Mouse (Mus musculus): Measurements from ENCODE around the gene Oas1a. TPM values are rescaled to one million over a fixed set of nuclear protein-coding genes. Genes with fewer than 3 reads are reported as not detected.
"Not testable (repeated sequence)": the region's sequence is repeated elsewhere in the genome, so short reads cannot be mapped to it uniquely, and the experiment has no call there.

Oas1a gene
- total RNA-seq (2015; ENCODE audit: low replicate concordance): 5.6 and 6.0 TPM in 2 replicates
- total RNA-seq (2017; ENCODE audit: low replicate concordance): 6.8 and 8.8 TPM in 2 replicates

DNA sequence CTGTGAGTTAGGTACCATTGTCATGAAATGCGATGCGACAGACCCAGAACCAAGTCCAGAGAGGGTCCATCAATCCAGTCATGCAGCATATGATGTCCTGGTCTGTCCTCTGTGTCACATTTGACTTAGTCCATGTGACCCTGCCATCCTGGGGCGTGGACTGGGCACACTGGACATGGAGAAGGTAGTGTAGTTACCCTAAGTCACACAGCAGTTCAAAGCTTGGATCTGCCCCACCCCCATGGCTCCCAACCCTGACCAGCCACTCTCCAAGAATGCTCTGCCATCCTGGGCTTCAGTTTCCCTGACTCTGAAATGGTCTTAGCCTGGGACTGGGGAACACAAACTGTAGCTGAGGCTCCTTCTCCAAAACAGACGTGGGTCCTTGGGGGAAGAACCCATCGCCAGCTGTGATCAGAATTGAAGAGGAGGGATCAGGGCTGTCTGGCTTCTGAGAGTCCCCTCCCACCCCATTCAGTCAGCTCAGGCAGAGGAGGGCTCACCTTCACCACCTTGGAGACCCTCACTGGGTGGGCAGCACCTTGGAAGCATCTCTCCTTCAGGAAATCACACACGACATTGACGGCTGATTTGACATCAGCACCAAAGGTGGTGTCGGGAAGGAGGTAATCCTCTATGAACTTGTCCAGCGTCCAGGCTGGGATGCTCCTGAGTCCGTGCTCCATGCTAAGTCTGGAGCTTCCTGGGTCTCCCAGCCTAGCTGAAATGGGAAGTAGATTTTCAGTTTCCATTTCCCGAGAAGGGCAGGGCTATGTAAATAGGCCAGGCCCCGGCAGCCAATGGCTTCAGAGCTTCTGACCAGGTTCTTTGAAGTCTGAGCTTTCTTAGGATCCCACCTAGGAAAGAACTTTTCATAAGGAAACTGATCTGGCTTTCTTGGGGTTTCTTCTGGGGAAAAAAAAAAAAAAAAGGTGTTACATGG, at the start of gene Oas1a:
Gene Oas1a (minus strand): TSS at position 731 of the 943 bp plus-strand sequence.
- 0 out of 2 replicates have a peak, but pooled peaks have one; percentile 30 for ATAC-seq (replicated peaks; ENCODE audit: low FRiP score, poor library complexity, severe bottlenecking)

DNA sequence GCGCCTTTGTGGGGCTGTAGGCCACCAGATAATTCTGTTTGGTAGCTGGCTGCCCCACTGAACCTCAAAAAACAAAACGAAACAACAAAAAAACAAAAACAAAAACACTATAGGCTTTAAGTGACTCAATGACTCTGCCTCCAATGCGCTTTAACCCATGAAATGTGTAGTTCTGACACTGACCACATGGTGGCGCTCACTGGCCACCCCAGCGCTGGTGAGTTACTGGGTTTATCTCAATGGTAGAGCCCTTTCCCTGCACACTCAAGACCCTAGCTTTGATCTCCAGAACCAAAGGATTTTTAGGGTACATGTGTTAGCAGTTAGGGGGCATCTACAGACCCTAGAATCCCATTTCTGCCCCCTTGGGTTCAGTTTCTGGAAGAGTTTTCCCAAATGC, 46.7 kb upstream of the Oas1a start:
- no peak for ATAC-seq (replicated peaks; ENCODE audit: low FRiP score, poor library complexity, severe bottlenecking)

DNA sequence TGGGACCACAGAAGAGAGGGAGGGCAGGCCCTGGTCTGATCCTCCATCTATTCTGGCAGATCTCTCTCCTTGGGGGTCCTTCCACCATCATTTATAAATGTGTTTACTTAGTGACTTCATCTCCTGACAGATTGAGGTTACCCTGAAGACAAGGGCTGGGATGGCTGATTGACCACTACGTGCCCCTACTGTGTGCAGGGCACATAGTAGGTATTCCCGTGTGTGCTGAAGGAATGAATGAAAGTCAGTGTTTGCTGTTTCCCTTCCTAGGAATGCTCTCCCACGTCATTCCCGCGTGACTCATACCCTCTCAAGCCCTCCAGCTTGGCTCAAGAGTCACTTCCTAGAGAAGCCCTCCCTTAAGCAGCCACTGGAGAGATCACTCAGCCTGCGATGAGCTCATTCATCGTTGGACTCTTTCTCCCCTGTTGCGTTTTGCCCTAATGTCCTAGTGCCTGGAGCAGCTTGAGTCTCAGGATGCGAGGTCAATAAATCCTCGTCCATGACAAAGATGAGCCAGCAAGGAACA, 45.0 kb upstream of the Oas1a start:
- no peak for ATAC-seq (replicated peaks; ENCODE audit: low FRiP score, poor library complexity, severe bottlenecking)

DNA sequence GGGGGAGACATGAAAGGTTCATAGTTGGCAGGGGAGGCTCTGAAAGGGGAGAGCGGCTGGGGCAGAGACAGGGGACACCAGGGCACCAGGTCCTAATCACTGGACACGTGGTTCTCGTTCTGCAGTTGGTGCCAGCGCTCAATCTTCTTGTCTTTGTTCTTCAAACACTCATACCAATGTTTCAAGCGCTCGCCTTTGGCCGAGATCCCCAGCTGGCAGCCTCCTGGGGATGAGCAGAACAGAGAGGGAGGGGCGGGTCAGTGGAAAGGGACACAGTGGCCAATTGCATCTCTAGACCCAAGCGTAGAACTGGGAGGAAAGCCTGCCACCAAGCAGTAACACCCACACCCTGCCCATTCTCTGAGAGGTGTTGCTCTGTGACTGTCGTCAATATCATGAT, 34.8 kb upstream of the Oas1a start:
- no peak for ATAC-seq (replicated peaks; ENCODE audit: low FRiP score, poor library complexity, severe bottlenecking)

- ATAC-seq (replicated peaks; ENCODE audit: low FRiP score, poor library complexity, severe bottlenecking): no peak
These were observed 31.3 kb upstream of the Oas1a start for GRCm38 (mm10) chr5:120938586-120938985.

DNA sequence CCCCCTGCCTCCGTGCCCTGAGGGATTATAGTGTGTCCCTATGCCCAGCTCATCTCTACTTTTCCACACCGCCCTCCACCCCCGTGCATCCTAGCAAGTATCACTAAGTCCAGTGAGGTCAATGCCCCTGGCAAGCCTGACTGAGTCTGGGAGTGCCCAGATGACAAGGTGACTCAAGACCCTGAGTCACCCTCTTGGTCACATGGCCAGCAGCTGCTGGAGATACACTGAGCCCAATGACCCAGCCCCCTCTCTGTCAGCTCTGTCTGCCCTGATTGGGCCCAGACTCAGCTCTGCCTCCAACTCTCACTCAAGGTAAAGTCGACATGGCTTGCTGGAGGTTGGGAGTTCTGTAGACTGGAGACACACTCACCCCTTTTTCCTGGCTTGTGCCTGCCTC, 30.5 kb upstream of the Oas1a start:
- no peak for ATAC-seq (replicated peaks; ENCODE audit: low FRiP score, poor library complexity, severe bottlenecking)

GRCm38 (mm10) chr5:120933966-120934365, 26.6 kb upstream of the Oas1a start:
- no peak for ATAC-seq (replicated peaks; ENCODE audit: low FRiP score, poor library complexity, severe bottlenecking)

GRCm38 (mm10) chr5:120927036-120927435, 19.7 kb upstream of the Oas1a start:
- 0 out of 2 replicates have a peak, but pooled peaks have one; percentile 26 for ATAC-seq (replicated peaks; ENCODE audit: low FRiP score, poor library complexity, severe bottlenecking)

DNA sequence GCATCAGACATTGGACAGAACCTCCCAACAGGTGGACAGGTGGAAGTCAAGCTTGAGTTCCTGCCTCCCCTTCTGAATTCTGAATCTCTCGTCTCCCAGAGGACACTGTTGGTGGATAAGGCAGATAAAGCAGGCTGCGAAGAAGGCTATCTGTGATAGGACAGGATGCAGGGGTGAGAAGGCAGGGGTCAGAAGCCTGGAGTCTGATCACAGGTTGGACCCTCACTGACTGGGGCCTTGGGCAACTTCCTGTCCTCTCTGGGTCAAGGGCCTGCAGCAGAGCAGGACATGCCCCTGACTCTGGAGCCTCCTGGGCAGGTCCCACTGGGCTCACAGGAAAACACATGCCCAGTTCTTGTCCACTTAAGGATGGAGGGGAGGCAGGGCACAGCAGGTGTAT, 19.0 kb upstream of the Oas1a start:
- ATAC-seq (replicated peaks; ENCODE audit: low FRiP score, poor library complexity, severe bottlenecking): not testable (repeated sequence)

GRCm38 (mm10) chr5:120924520-120924919, 17.2 kb upstream of the Oas1a start:
- not testable (repeated sequence) for ATAC-seq (replicated peaks; ENCODE audit: low FRiP score, poor library complexity, severe bottlenecking)

DNA sequence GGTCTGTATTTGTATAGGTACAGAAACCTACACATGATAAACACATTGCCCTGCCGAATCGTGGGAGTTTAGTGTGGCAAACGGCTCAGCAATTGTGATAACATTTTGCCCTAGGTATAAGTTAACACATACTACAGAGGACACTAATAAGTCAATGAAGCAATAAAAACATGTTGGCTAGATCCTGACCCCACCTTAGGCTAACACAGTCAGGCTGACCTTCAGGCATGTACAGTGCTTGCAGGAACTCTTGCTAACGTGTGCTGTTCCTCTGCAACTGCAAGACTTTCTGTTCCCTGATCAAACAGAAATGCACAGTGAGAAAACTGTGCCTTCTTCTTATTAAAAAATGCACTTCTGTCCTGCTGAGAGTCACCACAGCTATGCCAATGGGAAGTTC, 16.6 kb upstream of the Oas1a start:
- no peak for ATAC-seq (replicated peaks; ENCODE audit: low FRiP score, poor library complexity, severe bottlenecking)

DNA sequence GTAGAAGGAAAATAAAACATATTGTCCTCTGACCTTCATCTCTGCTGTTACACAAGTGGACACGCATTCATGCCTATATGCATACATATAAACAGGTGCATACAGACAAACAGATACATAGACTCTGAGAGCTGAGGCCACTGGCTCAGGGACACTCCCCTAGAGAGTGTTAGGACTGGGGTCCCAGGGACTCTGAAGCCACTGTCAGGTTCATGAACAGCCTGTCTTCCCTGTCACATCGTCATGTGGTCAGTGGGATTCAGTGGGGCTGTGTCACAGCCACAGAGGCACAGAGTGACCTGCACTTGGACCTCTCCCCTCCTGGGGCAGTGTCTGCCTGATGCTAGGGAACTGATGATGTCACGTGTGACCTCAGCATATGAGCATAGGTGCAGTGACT, 13.0 kb upstream of the Oas1a start:
- no peak for ATAC-seq (replicated peaks; ENCODE audit: low FRiP score, poor library complexity, severe bottlenecking)

DNA sequence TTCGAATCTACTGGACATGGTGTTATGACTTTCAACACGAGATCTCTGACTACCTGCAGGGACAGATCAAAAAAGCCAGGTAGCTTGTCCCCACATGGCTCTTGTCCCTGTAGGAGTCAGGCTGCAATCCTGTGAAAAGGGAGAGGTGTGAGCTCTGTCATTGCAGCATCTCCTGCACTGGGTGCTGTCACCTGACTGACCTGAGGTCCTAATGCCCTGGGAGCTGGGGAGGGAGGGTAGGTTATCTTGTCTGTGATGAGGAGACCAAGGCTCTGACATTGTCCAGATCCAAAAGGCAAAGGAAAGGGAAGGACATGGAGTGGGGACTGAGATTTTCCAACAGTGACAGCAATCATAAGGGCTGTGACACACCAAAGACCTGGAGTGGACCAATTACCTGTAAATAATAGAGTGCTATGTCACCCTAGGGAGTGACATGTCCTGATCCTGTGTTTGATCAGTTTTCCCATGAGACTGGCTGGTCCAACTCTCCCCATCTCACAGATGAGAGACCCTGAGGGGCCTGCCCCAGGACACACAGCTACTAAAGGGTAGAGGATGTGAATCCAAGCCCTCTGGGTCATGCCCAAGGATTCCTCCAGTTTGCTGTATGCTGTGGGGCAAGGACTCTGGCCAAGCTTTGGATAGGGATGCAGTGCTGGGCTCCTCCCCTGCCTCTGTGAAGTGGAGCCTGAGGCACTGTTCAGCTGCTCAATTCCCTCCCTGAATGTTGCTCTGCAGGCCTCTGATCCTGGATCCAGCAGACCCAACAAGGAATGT, 12.0 kb upstream of the Oas1a start:
- ATAC-seq (replicated peaks; ENCODE audit: low FRiP score, poor library complexity, severe bottlenecking): not testable (repeated sequence)

DNA sequence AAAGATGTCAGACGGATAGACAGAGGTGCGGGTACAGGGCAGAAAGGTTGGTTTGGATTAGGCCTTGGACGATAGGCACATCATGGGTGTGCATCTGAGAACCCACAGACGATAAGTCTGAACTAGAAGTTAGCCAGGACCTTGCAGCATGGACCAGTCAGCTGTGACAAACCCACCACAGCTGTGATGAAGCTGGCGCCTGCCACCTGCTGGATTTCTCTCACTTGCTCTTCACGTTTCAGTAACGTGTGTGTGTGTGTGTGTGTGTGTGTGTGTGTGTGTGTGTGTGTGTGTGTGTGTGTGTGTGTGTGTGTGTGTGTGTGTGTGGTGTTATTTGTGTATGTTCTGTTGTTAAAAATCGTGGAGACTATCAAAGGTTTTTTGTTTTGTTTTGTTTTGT, 6.9 kb upstream of the Oas1a start, which contains the start of gene Oas1d:
Gene Oas1d (plus strand): TSS at position 333 of the 400 bp plus-strand sequence.
- not testable (repeated sequence) for ATAC-seq (replicated peaks; ENCODE audit: low FRiP score, poor library complexity, severe bottlenecking)

GRCm38 (mm10) chr5:120908196-120908920, 1.0 kb upstream of the Oas1a start:
- no peak for ATAC-seq (replicated peaks; ENCODE audit: low FRiP score, poor library complexity, severe bottlenecking)

GRCm38 (mm10) chr5:120902056-120902455, 5.3 kb downstream of the Oas1a start:
- ATAC-seq (replicated peaks; ENCODE audit: low FRiP score, poor library complexity, severe bottlenecking): no peak

DNA sequence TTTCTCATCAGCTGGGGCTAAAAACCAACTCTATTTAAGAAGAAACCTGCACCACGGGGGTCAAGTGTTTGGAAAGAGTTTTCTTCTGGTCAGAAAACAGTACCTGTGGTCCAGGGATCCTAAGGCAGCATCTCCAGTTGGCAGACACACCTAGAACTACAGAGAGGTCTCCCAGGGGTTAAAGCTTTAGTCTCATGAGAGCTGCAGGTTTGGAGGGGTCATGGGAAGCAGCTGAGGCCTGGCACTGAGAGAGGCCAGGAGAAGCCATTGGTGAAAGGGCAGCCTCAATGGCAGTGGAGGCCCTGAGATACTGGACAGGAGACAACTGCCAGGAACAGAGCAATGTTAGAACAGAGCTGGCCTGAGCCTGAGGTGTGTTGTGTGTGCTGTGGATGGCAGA, 6.7 kb downstream of the Oas1a start:
- no peak for ATAC-seq (replicated peaks; ENCODE audit: low FRiP score, poor library complexity, severe bottlenecking)

GRCm38 (mm10) chr5:120898726-120899125, 8.6 kb downstream of the Oas1a start:
- no peak for ATAC-seq (replicated peaks; ENCODE audit: low FRiP score, poor library complexity, severe bottlenecking)

DNA sequence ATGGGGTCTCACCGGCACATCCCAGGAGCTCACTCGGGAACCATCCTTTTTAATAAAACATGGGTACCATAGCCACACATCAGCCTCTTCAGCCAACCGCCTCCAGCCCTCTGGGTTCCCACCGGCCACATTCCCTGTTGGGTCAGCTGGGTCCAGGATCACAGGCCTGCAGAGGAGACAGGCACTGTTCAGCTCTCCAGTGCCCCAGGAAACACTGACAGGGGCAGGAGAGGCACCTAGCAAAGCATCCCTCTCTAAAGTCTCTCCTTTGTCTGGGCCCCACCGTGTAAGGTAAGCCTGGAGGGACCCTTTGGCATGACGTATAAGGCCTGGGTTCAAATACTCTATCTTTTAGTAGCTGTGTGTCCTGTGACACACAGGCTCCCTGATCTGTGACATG, 9.0 kb downstream of the Oas1a start:
- ATAC-seq (replicated peaks; ENCODE audit: low FRiP score, poor library complexity, severe bottlenecking): no peak
